Mouse (Mus musculus): ENCODE measurements around the gene Exosc5. TPM values are rescaled to one million over a fixed set of nuclear protein-coding genes. Genes with fewer than 3 reads are reported as not detected.

The Exosc5 gene
- polyA plus RNA-seq, 1 experiment from 2014 or later, result 45.1 TPM

GRCm38 (mm10) chr7:25671686-25672085 is 12.7 kb downstream of the Exosc5 start:
- Histone ChIP-seq H3K27me3 (peaks cover 38% of the 10 kb centered on the region), H3K4me3 (no peak overlapping the region), H3K4me2 (no peak overlapping the region), H3K9ac (no peak overlapping the region), H3K36me3 (peaks cover 26% of the 10 kb centered on the region), H3K4me1 (replicated peaks) (peaks cover 18% of the 10 kb centered on the region), H3K9me3 (no peaks in the 10 kb centered on the region), H3K27ac (replicated peaks) (no peak overlapping the region)
- ATAC-seq (ENCODE audit: low read depth), result no peak
- 76% methylated on average over 2 of the region's 2 CpGs for WGBS

- Histone ChIP-seq H3K9me3 (no peaks in the 10 kb centered on the region), H3K27me3 (peaks cover 38% of the 10 kb centered on the region), H3K27ac (replicated peaks) (no peak overlapping the region), H3K36me3 (peaks cover 19% of the 10 kb centered on the region), H3K9ac (no peak overlapping the region), H3K4me1 (replicated peaks) (peaks cover 23% of the 10 kb centered on the region), H3K4me3 (no peak overlapping the region), H3K4me2 (no peak overlapping the region)
- no peak for ATAC-seq (ENCODE audit: low read depth)
- WGBS, result 54% methylated on average over 4 of the region's 4 CpGs
Measured at GRCm38 (mm10) chr7:25672442-25672841, 13.5 kb downstream of the Exosc5 start.

GRCm38 (mm10) chr7:25674297-25674696 is 15.3 kb downstream of the Exosc5 start:
- Histone ChIP-seq H3K9ac (peak overlapping the region; percentile 70), H3K27ac (replicated peaks) (no peak overlapping the region), H3K4me2 (peak overlapping the region; percentile 65), H3K4me1 (replicated peaks) (peaks cover 23% of the 10 kb centered on the region), H3K4me3 (peak overlapping the region; percentile 43), H3K27me3 (peaks cover 48% of the 10 kb centered on the region), H3K36me3 (0 out of 2 replicates have a peak, but pooled peaks cover under 1% of the 10 kb centered on the region), H3K9me3 (no peaks in the 10 kb centered on the region)
- WGBS, result 32% methylated on average over 9 of the region's 9 CpGs
- no peak for ATAC-seq (ENCODE audit: low read depth)

- Histone ChIP-seq H3K27me3 (peaks cover 48% of the 10 kb centered on the region), H3K9ac (peak within 1 kb of the TSS; percentile 70)
Measured at GRCm38 (mm10) chr7:25674719-25675300, 15.8 kb downstream of the Exosc5 start, which contains the start of gene Tmem91. Gene Tmem91 (minus strand): TSS chr7:25675166.

GRCm38 (mm10) chr7:25675405-25675804 is 16.4 kb downstream of the Exosc5 start:
- Histone ChIP-seq H3K27me3 (peaks cover 48% of the 10 kb centered on the region), H3K4me1 (replicated peaks) (peaks cover 30% of the 10 kb centered on the region), H3K9ac (no peak overlapping the region), H3K36me3 (no peaks in the 10 kb centered on the region), H3K4me3 (peak overlapping the region; percentile 43), H3K27ac (replicated peaks) (no peak overlapping the region), H3K4me2 (peak overlapping the region; percentile 65), H3K9me3 (no peaks in the 10 kb centered on the region)
- 35% methylated on average over 6 of the region's 6 CpGs for WGBS
- no peak for ATAC-seq (ENCODE audit: low read depth)

More at GRCm38 (mm10) chr7:25674719-25675300, 15.8 kb downstream of the Exosc5 start, which contains the start of gene Tmem91:
- WGBS, result 3% methylated on average over 29 of the region's 29 CpGs
- no peaks in the 10 kb centered on the region for H3K36me3 ChIP-seq
- ATAC-seq (ENCODE audit: low read depth), result peak; percentile 28
- H3K4me3 ChIP-seq, result peak within 1 kb of the TSS; percentile 43
- peak within 1 kb of the TSS; percentile 65 for H3K4me2 ChIP-seq
- H3K4me1 ChIP-seq (replicated peaks), result peaks cover 25% of the 10 kb centered on the region
- H3K9me3 ChIP-seq, result no peaks in the 10 kb centered on the region
- no peak within 1 kb of the TSS for H3K27ac ChIP-seq (replicated peaks)

GRCm38 (mm10) chr7:25676085-25676781 is 17.3 kb downstream of the Exosc5 start:
- WGBS, result 37% methylated on average over 15 of the region's 15 CpGs
- H3K4me3 ChIP-seq, result no peak overlapping the region

GRCm38 (mm10) chr7:25677013-25677412 is 18.0 kb downstream of the Exosc5 start:
- Histone ChIP-seq H3K9me3 (no peaks in the 10 kb centered on the region), H3K27me3 (peaks cover 48% of the 10 kb centered on the region), H3K4me2 (no peak overlapping the region), H3K4me3 (no peak overlapping the region), H3K36me3 (no peaks in the 10 kb centered on the region), H3K4me1 (replicated peaks) (peaks cover 41% of the 10 kb centered on the region), H3K27ac (replicated peaks) (peak overlapping the region; percentile 78), H3K9ac (no peak overlapping the region)
- 89% methylated on average over 7 of the region's 7 CpGs for WGBS
- ATAC-seq (ENCODE audit: low read depth), result no peak

More at GRCm38 (mm10) chr7:25676085-25676781, 17.3 kb downstream of the Exosc5 start:
- Histone ChIP-seq H3K9me3 (no peaks in the 10 kb centered on the region), H3K4me1 (replicated peaks) (peaks cover 33% of the 10 kb centered on the region), H3K4me2 (no peak overlapping the region), H3K27ac (replicated peaks) (peak overlapping the region; percentile 78), H3K27me3 (peaks cover 48% of the 10 kb centered on the region), H3K36me3 (no peaks in the 10 kb centered on the region), H3K9ac (no peak overlapping the region)
- ATAC-seq (ENCODE audit: low read depth), result peak; percentile 54

GRCm38 (mm10) chr7:25679971-25680370 is 21.0 kb downstream of the Exosc5 start:
- ATAC-seq (ENCODE audit: low read depth), result no peak
- WGBS, result 8% methylated on average over 6 of the region's 6 CpGs
- H3K9ac ChIP-seq, result peak overlapping the region; percentile 69; the same call in 1 of the 2 replicates
- peak overlapping the region; percentile 55 for H3K4me2 ChIP-seq
- H3K36me3 ChIP-seq, result no peaks in the 10 kb centered on the region
- H3K27me3 ChIP-seq, result peaks cover 32% of the 10 kb centered on the region
- H3K9me3 ChIP-seq, result no peaks in the 10 kb centered on the region
- peak overlapping the region; percentile 94; the same call in 1 of the 2 replicates for H3K27ac ChIP-seq (replicated peaks)
- H3K4me3 ChIP-seq, result peak overlapping the region; percentile 49
- H3K4me1 ChIP-seq (replicated peaks), result peaks cover 39% of the 10 kb centered on the region

- under 1% methylated on average over 46 of the region's 46 CpGs for WGBS
- no peaks in the 10 kb centered on the region for H3K9me3 ChIP-seq
- H3K27me3 ChIP-seq, result peaks cover 32% of the 10 kb centered on the region
- H3K9ac ChIP-seq, result peak within 1 kb of the TSS; percentile 69
- peak within 1 kb of the TSS; percentile 49 for H3K4me3 ChIP-seq
- ATAC-seq (ENCODE audit: low read depth), result peak; percentile 91
- no peaks in the 10 kb centered on the region for H3K36me3 ChIP-seq
- peak within 1 kb of the TSS; percentile 55 for H3K4me2 ChIP-seq
- peak within 1 kb of the TSS; percentile 94 for H3K27ac ChIP-seq (replicated peaks)
- peaks cover 33% of the 10 kb centered on the region for H3K4me1 ChIP-seq (replicated peaks)
Measured at GRCm38 (mm10) chr7:25680514-25681258, 21.7 kb downstream of the Exosc5 start, which contains the start of gene B9d2. Gene B9d2 (plus strand): TSS chr7:25680780.

- H3K27ac ChIP-seq (replicated peaks), result peak overlapping the region; percentile 94
- H3K4me2 ChIP-seq, result peak overlapping the region; percentile 55
- no peaks in the 10 kb centered on the region for H3K36me3 ChIP-seq
- H3K4me1 ChIP-seq (replicated peaks), result peaks cover 38% of the 10 kb centered on the region
- peak overlapping the region; percentile 49 for H3K4me3 ChIP-seq
- peak; percentile 9; the same call in 1 of the 2 replicates for ATAC-seq (ENCODE audit: low read depth)
- WGBS, result 59% methylated on average over 15 of the region's 15 CpGs
- peak overlapping the region; percentile 69 for H3K9ac ChIP-seq
- H3K9me3 ChIP-seq, result no peaks in the 10 kb centered on the region
- peaks cover 32% of the 10 kb centered on the region for H3K27me3 ChIP-seq
Measured at GRCm38 (mm10) chr7:25681341-25682231, 22.6 kb downstream of the Exosc5 start.

GRCm38 (mm10) chr7:25683474-25684180 is 24.7 kb downstream of the Exosc5 start:
- H3K9me3 ChIP-seq, result no peaks in the 10 kb centered on the region
- H3K4me1 ChIP-seq (replicated peaks), result peaks cover 53% of the 10 kb centered on the region
- H3K27ac ChIP-seq (replicated peaks), result no peak overlapping the region
- no peak overlapping the region for H3K4me3 ChIP-seq
- H3K9ac ChIP-seq, result no peak overlapping the region
- ATAC-seq (ENCODE audit: low read depth), result no peak
- H3K4me2 ChIP-seq, result no peak overlapping the region
- WGBS, result 68% methylated on average over 7 of the region's 7 CpGs
- H3K36me3 ChIP-seq, result no peaks in the 10 kb centered on the region
- peaks cover 48% of the 10 kb centered on the region for H3K27me3 ChIP-seq

All from neural tube, embryonic 13.5 days (tissue).